Mouse (Mus musculus): ENCODE data around the gene Pnmt. TPM values are rescaled to one million over a fixed set of nuclear protein-coding genes. Genes with fewer than 3 reads are reported as not detected.
A peak's percentile ranks its signal among the peaks of the same experiment; 100 is the strongest.

Gene Pnmt
- polyA plus RNA-seq, 1 experiment from 2014 or later, result 0.37 TPM

DNA sequence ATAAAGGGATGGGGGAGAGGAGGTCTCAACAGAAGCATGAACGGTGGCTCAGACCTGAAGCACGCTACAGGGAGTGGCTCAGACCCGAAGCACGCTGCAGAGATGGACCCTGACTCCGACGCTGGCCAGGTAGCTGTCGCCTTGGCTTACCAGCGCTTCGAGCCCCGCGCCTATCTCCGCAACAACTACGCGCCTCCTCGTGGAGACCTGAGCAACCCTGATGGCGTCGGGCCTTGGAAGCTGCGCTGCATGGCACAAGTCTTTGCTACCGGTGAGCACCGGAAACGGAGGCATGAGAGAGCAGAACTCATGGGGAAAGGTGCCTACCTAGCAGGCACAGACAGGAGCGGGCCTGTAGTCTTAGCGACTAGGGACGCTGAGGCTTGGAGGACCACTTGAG is 346 bp downstream of the Pnmt start:
- Histone ChIP-seq H3K9ac (ENCODE audit: low read length) (no peak overlapping the region), H3K27me3 (ENCODE audit: control insufficient read depth, insufficient read depth, low read length) (peaks cover 9% of the 10 kb centered on the region; the same call in 1 of the 2 replicates), H3K4me2 (ENCODE audit: low read depth, low read length) (peak overlapping the region; percentile 1; the same call in 1 of the 2 replicates), H3K4me3 (ENCODE audit: low read length) (no peak overlapping the region), H3K4me1 (ENCODE audit: control insufficient read depth, insufficient read depth, low read length) (peaks cover 42% of the 10 kb centered on the region), H3K9me3 (replicated peaks; ENCODE audit: control insufficient read depth, low read length) (no peaks in the 10 kb centered on the region), H3K36me3 (ENCODE audit: control insufficient read depth, insufficient read depth) (no peaks in the 10 kb centered on the region), H3K27ac (ENCODE audit: low read length) (no peak overlapping the region)
- WGBS, result 18% methylated on average over 24 of the region's 24 CpGs
- ATAC-seq (replicated peaks; ENCODE audit: extremely low read depth, insufficient read depth, low FRiP score), result no peak

DNA sequence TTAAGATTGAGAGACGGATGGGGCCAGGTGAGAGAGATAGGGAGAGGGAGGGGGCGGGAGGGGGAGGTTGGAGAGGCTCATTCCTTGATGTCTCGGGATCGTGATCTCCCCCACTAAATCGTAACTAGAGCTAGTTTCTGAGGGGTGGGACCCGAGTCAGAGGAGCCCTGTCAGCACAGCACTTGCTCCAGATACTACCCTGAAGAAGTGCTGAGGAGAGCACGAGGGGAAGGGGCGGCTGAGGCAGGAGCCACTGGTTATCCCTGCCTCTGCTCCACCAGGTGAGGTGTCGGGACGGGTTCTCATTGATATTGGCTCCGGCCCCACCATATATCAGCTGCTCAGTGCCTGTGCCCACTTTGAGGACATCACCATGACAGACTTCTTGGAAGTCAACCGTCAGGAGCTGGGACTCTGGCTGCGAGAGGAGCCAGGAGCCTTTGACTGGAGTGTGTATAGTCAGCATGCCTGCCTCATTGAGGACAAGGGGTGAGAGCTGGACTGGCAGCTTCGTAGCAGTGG is 867 bp downstream of the Pnmt start:
- H3K36me3 ChIP-seq (ENCODE audit: control insufficient read depth, insufficient read depth), result no peaks in the 10 kb centered on the region
- peaks cover 9% of the 10 kb centered on the region; the same call in 1 of the 2 replicates for H3K27me3 ChIP-seq (ENCODE audit: control insufficient read depth, insufficient read depth, low read length)
- H3K4me2 ChIP-seq (ENCODE audit: low read depth, low read length), result no peak overlapping the region
- no peak overlapping the region for H3K9ac ChIP-seq (ENCODE audit: low read length)
- no peaks in the 10 kb centered on the region for H3K9me3 ChIP-seq (replicated peaks; ENCODE audit: control insufficient read depth, low read length)
- H3K27ac ChIP-seq (ENCODE audit: low read length), result no peak overlapping the region
- no peak overlapping the region for H3K4me3 ChIP-seq (ENCODE audit: low read length)
- no peak for ATAC-seq (replicated peaks; ENCODE audit: extremely low read depth, insufficient read depth, low FRiP score)
- peaks cover 47% of the 10 kb centered on the region for H3K4me1 ChIP-seq (ENCODE audit: control insufficient read depth, insufficient read depth, low read length)
- 52% methylated on average over 14 of the region's 14 CpGs for WGBS

DNA sequence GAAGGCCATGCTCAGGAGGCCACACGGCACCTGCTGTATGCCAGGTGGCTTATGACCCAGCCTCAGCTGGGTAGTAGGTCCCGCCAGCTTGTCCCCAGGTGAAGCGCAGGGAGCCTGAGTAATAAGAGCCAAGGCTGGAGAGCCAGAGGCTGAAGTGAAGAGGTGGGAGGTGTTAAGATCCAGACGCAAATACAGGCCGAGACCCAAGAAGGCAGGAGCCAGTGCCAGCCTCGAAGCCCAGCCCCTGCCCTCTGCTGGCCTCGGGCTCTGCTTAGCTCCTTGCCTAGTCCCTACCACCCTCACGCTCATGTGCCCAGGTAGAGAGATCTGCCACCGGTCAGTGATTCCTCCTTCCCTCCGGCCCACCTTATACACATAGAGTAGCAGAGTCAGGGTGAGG is 2.0 kb downstream of the Pnmt start:
- peaks cover 53% of the 10 kb centered on the region for H3K4me1 ChIP-seq (ENCODE audit: control insufficient read depth, insufficient read depth, low read length)
- H3K9me3 ChIP-seq (replicated peaks; ENCODE audit: control insufficient read depth, low read length), result no peaks in the 10 kb centered on the region
- no peak overlapping the region; the same call in 1 of the 2 replicates for H3K9ac ChIP-seq (ENCODE audit: low read length)
- no peak overlapping the region for H3K4me2 ChIP-seq (ENCODE audit: low read depth, low read length)
- H3K27ac ChIP-seq (ENCODE audit: low read length), result no peak overlapping the region
- peaks cover 9% of the 10 kb centered on the region; the same call in 1 of the 2 replicates for H3K27me3 ChIP-seq (ENCODE audit: control insufficient read depth, insufficient read depth, low read length)
- no peaks in the 10 kb centered on the region for H3K36me3 ChIP-seq (ENCODE audit: control insufficient read depth, insufficient read depth)
- 65% methylated on average over 10 of the region's 10 CpGs for WGBS
- no peak for ATAC-seq (replicated peaks; ENCODE audit: extremely low read depth, insufficient read depth, low FRiP score)
- H3K4me3 ChIP-seq (ENCODE audit: low read length), result no peak overlapping the region

DNA sequence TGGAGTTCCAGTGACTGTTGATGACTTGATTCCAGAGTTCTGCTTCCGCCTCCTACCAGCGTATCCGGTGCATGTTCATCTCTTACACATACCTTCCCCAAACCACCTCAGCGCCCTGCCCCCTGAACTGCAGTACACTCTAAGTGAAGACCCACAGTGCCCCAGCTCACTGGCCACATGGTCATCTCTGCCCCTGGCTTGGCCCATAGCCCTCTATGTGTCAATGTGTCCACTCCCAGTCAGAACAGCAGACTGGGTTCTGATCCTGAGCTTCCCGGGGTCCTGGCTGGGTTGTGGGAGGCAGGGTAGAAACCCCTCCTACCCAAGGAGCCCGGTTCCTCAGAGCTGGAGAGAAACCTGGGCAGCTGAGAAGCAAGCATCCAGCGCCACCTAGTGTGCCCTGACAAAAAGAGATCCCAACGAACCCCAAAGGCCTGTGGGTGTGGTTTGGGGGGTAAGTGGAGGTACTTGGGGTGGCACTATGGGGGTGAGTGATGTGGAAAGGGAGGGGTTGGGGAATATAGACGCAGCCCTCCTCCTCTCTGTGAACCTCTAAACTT is 3.1 kb downstream of the Pnmt start:
- no peak overlapping the region for H3K4me2 ChIP-seq (ENCODE audit: low read depth, low read length)
- H3K9ac ChIP-seq (ENCODE audit: low read length), result peak overlapping the region; percentile 8; the same call in 1 of the 2 replicates
- 26% methylated on average over 9 of the region's 9 CpGs for WGBS
- H3K9me3 ChIP-seq (replicated peaks; ENCODE audit: control insufficient read depth, low read length), result no peaks in the 10 kb centered on the region
- H3K27me3 ChIP-seq (ENCODE audit: control insufficient read depth, insufficient read depth, low read length), result peaks cover 9% of the 10 kb centered on the region; the same call in 1 of the 2 replicates
- H3K4me1 ChIP-seq (ENCODE audit: control insufficient read depth, insufficient read depth, low read length), result peaks cover 62% of the 10 kb centered on the region
- no peak overlapping the region for H3K4me3 ChIP-seq (ENCODE audit: low read length)
- H3K27ac ChIP-seq (ENCODE audit: low read length), result no peak overlapping the region
- H3K36me3 ChIP-seq (ENCODE audit: control insufficient read depth, insufficient read depth), result no peaks in the 10 kb centered on the region
- ATAC-seq (replicated peaks; ENCODE audit: extremely low read depth, insufficient read depth, low FRiP score), result no peak

DNA sequence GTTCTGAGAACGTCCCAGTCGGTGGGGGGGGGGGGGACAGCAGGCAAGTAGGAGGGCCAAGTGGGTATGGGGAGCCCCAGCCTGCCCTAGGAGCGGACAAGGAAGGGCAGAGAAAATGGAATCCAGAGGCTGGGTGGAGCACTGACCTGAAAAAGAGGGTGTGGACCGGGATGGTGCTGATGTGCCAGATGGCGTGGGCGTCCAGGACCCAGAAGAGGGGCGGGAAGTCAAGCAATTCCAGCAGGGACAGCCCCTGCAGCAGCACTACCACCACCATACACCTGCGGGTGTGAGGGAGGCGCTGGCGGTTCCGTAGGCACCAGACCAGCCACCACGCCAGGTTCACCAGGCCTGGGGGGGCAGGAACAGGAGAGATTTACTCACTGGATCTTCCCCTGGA is 3.9 kb downstream of the Pnmt start:
- no peaks in the 10 kb centered on the region for H3K9me3 ChIP-seq (replicated peaks; ENCODE audit: control insufficient read depth, low read length)
- no peak overlapping the region for H3K27ac ChIP-seq (ENCODE audit: low read length)
- no peak for ATAC-seq (replicated peaks; ENCODE audit: extremely low read depth, insufficient read depth, low FRiP score)
- no peak overlapping the region; the same call in 1 of the 2 replicates for H3K9ac ChIP-seq (ENCODE audit: low read length)
- H3K4me2 ChIP-seq (ENCODE audit: low read depth, low read length), result no peak overlapping the region
- H3K27me3 ChIP-seq (ENCODE audit: control insufficient read depth, insufficient read depth, low read length), result peaks cover 9% of the 10 kb centered on the region; the same call in 1 of the 2 replicates
- WGBS, result 81% methylated on average over 12 of the region's 12 CpGs
- peaks cover 63% of the 10 kb centered on the region for H3K4me1 ChIP-seq (ENCODE audit: control insufficient read depth, insufficient read depth, low read length)
- no peaks in the 10 kb centered on the region for H3K36me3 ChIP-seq (ENCODE audit: control insufficient read depth, insufficient read depth)
- H3K4me3 ChIP-seq (ENCODE audit: low read length), result no peak overlapping the region

DNA sequence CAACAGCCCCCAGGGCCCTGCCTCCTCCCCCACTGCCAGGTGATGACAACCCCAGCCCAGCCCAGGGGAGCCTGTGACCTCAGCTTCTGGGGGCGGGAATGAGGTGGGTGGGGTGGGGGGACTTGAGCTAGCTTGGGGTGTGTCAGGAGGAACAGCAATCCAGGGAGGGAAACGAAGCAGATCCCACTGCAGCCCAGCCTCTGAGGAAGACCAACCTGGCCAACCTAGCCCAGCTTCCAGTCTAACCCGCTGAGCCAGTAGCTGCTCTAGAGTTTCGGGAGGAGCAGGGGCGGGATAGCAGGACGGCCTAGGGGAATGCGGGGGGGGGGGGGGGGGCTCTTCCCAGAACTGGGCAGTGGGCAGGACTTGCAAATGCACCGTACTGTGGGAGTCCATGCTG is 5.8 kb downstream of the Pnmt start:
- no peaks in the 10 kb centered on the region for H3K36me3 ChIP-seq (ENCODE audit: control insufficient read depth, insufficient read depth)
- H3K27me3 ChIP-seq (ENCODE audit: control insufficient read depth, insufficient read depth, low read length), result peaks cover 3% of the 10 kb centered on the region; the same call in 1 of the 2 replicates
- ATAC-seq (replicated peaks; ENCODE audit: extremely low read depth, insufficient read depth, low FRiP score), result no peak
- peak overlapping the region; percentile 96 for H3K27ac ChIP-seq (ENCODE audit: low read length)
- no peaks in the 10 kb centered on the region for H3K9me3 ChIP-seq (replicated peaks; ENCODE audit: control insufficient read depth, low read length)
- WGBS, result 23% methylated on average over 7 of the region's 8 CpGs
- H3K4me2 ChIP-seq (ENCODE audit: low read depth, low read length), result no peak overlapping the region
- peaks cover 55% of the 10 kb centered on the region for H3K4me1 ChIP-seq (ENCODE audit: control insufficient read depth, insufficient read depth, low read length)
- no peak overlapping the region for H3K4me3 ChIP-seq (ENCODE audit: low read length)
- peak overlapping the region; percentile 44 for H3K9ac ChIP-seq (ENCODE audit: low read length)

DNA sequence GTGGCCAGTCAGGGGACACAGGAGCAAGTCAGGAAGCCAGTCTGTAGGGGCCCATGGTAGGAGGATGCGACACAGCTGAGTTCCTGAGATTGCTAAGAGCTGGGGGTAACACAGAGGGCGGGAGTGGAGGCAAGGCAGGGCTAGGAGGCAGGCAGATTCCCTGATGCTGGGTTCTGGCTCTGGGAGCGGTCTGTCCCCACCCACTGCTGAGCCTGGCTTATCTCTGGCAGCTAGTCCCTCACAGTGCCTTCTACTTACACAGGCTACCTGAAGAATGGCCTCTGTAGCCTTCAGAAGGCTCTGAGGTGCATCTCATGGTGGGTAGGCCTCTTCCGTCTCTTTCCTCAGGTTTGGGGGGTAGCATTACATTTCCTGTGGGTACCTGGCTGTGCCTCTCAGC is 6.4 kb downstream of the Pnmt start:
- 29% methylated on average over 4 of the region's 4 CpGs for WGBS
- peak overlapping the region; percentile 43; the same call in 1 of the 2 replicates for H3K4me2 ChIP-seq (ENCODE audit: low read depth, low read length)
- peak; percentile 34 for ATAC-seq (replicated peaks; ENCODE audit: extremely low read depth, insufficient read depth, low FRiP score)

DNA sequence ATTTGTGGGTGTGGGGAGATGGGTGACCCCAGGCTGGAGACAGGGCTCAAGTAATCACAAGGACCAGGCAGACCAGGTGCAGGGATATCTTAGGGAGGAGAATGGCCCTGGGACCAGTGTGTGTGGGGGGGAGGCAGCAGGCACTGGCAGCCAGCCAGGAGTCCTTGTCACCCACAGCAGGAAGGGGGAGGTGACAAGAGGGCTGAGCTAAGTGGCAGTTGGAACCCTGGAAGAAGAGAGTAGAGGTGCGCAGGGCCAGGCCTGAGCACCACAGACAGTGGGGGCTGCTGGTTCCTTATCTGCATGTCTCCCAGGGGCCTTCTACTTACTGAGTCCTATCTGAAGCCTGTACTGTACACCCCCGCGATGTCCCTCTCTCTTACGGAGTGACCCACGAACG is 7.1 kb downstream of the Pnmt start:
- WGBS, result 13% methylated on average over 6 of the region's 6 CpGs

More for the DNA sequence above, 6.4 kb downstream of the Pnmt start:
- Histone ChIP-seq H3K9me3 (replicated peaks; ENCODE audit: control insufficient read depth, low read length) (no peaks in the 10 kb centered on the region), H3K9ac (ENCODE audit: low read length) (peak overlapping the region; percentile 57), H3K27ac (ENCODE audit: low read length) (peak overlapping the region; percentile 96), H3K4me1 (ENCODE audit: control insufficient read depth, insufficient read depth, low read length) (peaks cover 54% of the 10 kb centered on the region), H3K4me3 (ENCODE audit: low read length) (no peak overlapping the region), H3K36me3 (ENCODE audit: control insufficient read depth, insufficient read depth) (no peaks in the 10 kb centered on the region), H3K27me3 (ENCODE audit: control insufficient read depth, insufficient read depth, low read length) (no peaks in the 10 kb centered on the region; the same call in 1 of the 2 replicates)

DNA sequence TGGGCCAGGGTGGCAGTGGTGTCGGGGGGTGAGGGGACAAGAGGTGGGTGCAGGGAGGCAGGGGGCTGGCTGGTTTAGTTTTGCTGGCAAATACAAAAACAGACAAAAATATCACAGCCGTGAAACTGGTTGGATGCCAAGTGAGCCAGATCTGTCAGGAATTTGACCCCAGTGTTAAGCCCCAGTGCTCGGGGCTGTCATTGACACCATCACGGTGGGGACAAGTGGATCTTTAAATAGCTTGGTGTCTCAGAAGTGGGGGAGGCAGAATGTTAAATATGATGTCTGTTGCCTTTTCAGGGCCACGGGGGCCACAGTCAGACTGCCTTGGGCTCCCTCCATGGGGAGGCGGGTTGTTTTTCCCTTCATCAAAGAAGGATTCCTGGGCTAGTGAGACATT is 8.1 kb downstream of the Pnmt start:
- H3K4me3 ChIP-seq (ENCODE audit: low read length), result no peak overlapping the region
- H3K27me3 ChIP-seq (ENCODE audit: control insufficient read depth, insufficient read depth, low read length), result no peaks in the 10 kb centered on the region; the same call in 1 of the 2 replicates
- H3K27ac ChIP-seq (ENCODE audit: low read length), result peak overlapping the region; percentile 96
- 15% methylated on average over 6 of the region's 6 CpGs for WGBS
- no peaks in the 10 kb centered on the region for H3K36me3 ChIP-seq (ENCODE audit: control insufficient read depth, insufficient read depth)
- no peaks in the 10 kb centered on the region for H3K9me3 ChIP-seq (replicated peaks; ENCODE audit: control insufficient read depth, low read length)
- H3K4me1 ChIP-seq (ENCODE audit: control insufficient read depth, insufficient read depth, low read length), result peaks cover 46% of the 10 kb centered on the region
- peak overlapping the region; percentile 43 for H3K4me2 ChIP-seq (ENCODE audit: low read depth, low read length)
- H3K9ac ChIP-seq (ENCODE audit: low read length), result peak overlapping the region; percentile 57
- ATAC-seq (replicated peaks; ENCODE audit: extremely low read depth, insufficient read depth, low FRiP score), result peak; percentile 63

More for the DNA sequence above, 7.1 kb downstream of the Pnmt start:
- Histone ChIP-seq H3K9me3 (replicated peaks; ENCODE audit: control insufficient read depth, low read length) (no peaks in the 10 kb centered on the region), H3K4me2 (ENCODE audit: low read depth, low read length) (peak overlapping the region; percentile 43), H3K9ac (ENCODE audit: low read length) (peak overlapping the region; percentile 57), H3K36me3 (ENCODE audit: control insufficient read depth, insufficient read depth) (no peaks in the 10 kb centered on the region), H3K4me3 (ENCODE audit: low read length) (no peak overlapping the region; the same call in 1 of the 2 replicates), H3K4me1 (ENCODE audit: control insufficient read depth, insufficient read depth, low read length) (peaks cover 49% of the 10 kb centered on the region), H3K27ac (ENCODE audit: low read length) (peak overlapping the region; percentile 96), H3K27me3 (ENCODE audit: control insufficient read depth, insufficient read depth, low read length) (no peaks in the 10 kb centered on the region; the same call in 1 of the 2 replicates)
- peak; percentile 69 for ATAC-seq (replicated peaks; ENCODE audit: extremely low read depth, insufficient read depth, low FRiP score)
